Mouse (Mus musculus): Measurements from ENCODE around the gene Mgat5.

DNA sequence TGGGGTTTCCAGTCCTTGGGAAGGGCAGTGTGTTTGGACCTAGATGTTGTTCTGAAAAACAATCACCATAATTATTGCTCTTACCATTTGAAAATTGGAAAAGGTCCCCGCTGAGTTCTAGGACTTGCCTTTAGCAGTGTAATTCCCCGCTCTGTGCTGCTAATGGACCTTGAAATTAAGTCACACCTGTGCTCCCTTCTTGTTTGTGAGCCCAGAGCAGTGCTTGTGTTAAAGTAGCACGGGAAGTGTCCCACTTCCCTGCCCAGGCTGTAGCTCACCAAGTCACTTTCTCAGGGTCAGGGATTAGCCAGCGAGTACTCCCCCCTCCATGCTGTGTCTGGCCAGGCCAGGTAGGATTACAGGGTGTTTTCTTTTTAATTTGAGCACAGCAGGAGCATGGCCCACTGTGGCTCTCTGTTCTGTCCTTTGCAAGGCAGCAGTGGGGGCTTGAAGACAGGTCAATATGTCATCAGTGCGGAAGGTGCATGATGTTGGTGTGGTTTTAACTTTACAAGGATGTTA, 123.6 kb downstream of the Mgat5 start:
- TF ChIP-seq POLR2A (IDR thresholded peaks at IDR 0.05; ENCODE audit: control insufficient read depth, extremely low read depth, insufficient read depth, low read length, poor library complexity) (no peak), CTCF (IDR thresholded peaks at IDR 0.05; ENCODE audit: borderline replicate concordance, control insufficient read depth, extremely low read depth, insufficient read depth, low read length, poor library complexity) (no peak)

Measured in thymus, adult 2 months (tissue).